Mouse (Mus musculus) left cerebral cortex, adult 8-10 months (tissue): ENCODE results near the gene Rmnd5a. TPM values are rescaled to one million over a fixed set of nuclear protein-coding genes. Genes with fewer than 3 reads are reported as not detected.

ENCODE experiments used
- DNase-seq, 2 experiments: peaks; one replicate each; pipeline ENCODE4 v3.0.0; 2022; ENCODE audit warnings: low spot score in 2 of 2
- total RNA-seq, 4 experiments: library from RNA; stranded (reverse); gene quantifications; 2 replicates each; pipeline ENCODE4 v1.2.4; 2022

Gene Rmnd5a
- total RNA-seq, 4 experiments from 2014 or later: 89.3 to 105 (median 98.4) TPM

DNA sequence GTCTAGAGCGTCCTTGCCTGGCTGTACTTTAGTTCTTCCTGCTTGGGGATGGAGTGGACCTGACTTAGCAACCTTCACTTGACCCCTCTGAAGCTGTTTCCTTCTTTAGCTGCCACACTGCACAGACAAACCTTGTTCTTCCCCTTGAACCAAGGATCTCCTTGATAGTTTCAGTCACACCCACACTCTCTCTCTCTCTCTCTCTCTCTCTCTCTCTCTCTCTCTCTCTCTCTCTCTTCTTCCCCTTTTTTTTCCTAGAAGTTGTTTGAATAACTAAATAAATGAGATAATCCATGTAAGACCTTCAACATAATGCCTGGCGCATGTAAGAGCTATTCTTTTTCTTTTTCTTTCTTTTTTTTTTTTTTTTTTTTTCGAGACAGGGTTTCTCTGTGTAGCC is 1.7 kb upstream of the Rmnd5a start:
- DNase-seq: no peak

DNA sequence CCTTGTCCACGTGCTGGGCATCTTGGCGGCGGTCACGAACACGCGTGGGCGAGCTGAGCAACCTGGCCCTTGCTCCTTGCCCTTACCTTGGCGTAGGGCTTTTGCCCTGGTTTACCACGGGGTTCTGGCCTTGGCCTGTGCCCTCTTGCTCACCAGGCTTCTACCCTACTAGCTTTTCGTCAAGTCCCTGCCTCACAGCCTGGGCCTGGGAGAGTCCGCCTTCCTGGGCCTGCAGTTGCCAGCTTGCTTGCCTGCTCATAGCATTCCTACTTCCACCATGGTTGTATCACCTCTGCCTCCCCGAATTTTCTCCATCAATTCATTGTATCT is 779 bp upstream of the Rmnd5a start:
- DNase-seq: no peak

DNA sequence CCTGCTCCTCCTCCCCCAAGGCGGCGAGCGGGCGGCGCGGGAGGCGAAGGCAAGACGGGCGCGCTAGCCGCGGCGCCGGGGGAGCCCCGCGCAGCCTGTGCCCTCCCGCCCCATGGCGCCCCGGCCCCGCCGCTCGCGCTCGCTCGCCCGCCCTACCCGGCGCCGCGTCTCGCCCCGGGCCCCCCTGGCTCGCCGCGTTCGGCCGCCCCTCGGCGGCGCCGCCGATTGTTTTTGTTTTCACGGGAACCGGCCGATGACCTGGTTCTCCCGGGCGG is 283 bp downstream of the Rmnd5a start:
- DNase-seq: no peak

DNA sequence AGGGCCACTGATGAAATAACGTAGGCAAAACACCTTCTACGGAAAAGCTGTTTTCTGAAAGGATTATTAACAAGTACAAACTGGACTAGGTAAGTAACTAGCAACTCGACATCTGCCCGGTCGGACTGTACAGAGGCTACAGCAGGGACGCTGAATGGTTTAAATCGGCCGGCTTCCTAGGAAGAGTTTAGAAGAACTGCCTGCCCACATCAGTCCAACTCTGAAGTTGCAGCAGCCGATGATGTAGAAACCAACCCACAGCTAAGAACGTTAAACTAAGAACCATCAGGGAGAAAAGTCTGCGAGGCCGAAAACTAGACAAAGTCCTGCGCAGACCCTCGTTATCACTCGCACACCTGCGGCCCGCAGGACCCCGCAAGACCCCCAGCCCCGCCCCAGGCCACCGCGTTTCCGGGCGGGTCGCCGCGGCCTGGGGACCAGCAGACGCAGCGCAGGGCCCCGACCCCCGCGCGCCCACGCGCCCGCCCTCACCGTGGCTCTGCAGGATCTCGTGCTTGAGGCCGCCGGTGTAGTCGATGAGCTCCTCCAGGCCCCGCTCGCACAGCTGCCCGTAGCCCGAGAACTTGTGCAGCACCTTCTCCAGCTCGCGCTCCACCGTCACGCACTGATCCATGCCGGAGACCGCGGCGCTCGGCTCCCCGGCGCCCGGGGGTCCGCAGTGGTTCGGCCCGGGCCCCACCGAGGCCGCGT is 776 bp downstream of the Rmnd5a start:
- peak; percentile 52 to 68 for DNase-seq

DNA sequence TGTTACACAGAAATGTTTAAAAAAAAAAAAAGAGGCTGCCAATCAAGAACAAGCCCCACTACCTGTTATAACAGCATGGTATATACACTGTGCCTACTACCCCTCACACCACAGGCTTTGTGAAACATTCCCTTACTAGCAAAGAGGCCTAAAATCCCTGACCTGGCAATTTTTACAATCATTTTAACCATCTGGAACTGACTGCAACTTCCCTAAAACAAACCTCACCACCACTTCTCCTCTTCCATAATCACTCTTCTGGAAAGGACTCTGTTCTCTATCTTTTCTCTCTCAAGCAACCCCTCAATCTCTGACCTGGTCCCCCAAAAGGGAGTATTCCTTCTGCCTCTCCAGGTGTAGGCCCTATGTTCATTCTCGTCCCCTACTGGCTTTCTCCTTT is 2.4 kb downstream of the Rmnd5a start:
- no peak for DNase-seq

DNA sequence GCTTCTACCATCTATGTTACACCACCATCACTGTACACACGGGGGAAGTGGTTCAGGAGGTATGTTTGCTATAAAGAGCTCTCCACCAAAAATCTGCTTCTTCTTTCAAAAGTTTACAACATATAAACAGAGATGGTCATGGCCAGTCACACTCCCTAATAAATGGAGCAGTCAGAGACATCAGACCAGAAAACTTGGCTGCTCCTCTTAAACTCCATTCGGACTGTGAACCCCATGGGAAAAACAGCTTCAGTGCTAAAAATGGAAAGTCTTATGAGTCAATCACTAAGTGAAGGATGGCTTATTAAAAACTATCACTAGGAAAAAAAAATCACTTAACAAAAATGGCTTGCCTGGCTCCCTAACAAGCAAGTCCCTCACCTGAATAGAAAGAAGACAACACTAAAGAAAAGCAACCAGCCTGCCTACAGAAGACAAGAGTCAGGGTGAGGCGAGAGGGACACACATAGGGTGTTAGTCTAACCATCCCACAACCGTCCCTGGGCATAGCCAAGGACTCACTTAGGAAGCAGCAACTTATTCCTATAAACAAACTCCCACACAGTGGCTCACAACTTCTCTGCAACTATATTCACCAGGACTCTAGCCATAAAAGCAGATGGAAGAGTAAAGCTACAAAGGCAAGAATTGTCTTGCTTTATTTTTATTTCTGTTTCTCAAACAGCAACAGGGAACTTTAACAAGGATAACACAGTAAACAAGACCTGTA is 12.3 kb downstream of the Rmnd5a start:
- no peak for DNase-seq

DNA sequence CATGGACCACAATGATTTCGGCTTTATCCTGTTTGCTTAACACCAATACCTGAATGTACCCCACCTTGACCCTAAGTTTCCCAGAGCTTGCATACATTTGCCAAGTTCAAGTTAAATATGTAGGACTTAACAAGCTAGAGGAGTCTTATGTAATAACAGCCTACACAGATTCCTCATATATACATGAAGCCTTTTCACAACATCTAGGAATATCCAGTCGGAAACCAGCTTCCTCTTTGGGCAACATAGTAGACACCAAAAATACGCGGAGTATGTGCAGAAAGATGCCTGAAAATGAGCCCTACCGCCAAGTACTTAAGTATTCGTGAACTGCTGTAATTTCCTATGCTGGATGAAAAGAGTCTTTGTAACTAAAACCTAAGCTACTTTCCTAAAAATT is 14.8 kb downstream of the Rmnd5a start:
- DNase-seq: no peak

DNA sequence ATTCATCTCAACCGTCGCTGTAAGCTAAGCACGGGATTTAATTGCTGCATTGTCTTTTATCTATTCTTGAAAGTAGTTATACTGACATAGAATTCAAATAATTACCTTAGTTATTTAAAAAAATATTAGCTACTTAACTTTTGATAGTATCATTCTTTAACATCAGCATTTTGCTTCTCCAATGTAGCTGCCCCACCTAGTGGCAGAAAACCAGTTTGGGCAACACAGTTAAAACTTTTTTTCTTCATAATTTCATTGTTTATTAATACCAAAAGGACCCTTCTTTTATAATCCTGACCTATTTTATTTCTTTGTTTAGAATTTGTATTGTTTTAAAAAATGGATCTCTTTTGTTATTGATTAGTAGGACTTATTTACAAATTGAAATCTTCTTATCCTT is 17.3 kb downstream of the Rmnd5a start:
- no peak for DNase-seq

DNA sequence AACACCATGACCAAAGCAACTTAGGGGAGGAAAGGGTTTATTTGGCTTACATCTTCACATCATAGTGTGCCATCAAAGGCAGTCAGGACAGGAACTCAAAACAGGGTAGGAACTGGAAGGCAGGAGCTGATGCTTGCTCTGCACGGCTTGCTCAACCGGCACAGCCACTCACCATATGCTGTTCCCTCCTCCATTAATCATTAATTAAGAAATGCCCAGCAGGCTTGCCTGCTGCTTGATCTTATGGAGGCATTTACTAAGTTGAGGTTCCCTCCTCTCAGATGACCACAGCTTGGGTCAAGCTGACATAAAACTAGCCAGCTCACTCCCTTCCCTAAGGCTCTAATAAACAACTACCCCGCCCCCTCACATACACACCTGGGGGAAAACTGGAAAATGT is 18.3 kb downstream of the Rmnd5a start:
- no peak for DNase-seq

DNA sequence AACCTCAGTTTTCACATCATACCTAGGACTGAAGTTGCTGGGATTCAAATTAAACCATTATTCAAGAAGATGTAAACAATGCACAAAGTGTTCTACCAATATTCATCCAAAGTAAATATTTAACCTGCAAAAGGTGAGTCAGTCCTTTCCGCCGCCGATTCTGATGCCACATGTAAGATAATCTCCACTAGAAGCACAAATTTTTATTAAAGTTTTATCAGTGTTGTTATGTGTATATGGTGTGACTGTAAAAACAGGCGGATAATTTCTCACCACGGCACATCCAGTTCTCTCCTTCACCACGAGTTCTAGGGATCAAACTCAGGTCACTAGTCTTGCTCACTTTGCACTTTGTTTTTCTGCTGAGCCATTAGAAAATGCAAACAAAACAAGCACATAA is 19.6 kb downstream of the Rmnd5a start:
- no peak for DNase-seq

DNA sequence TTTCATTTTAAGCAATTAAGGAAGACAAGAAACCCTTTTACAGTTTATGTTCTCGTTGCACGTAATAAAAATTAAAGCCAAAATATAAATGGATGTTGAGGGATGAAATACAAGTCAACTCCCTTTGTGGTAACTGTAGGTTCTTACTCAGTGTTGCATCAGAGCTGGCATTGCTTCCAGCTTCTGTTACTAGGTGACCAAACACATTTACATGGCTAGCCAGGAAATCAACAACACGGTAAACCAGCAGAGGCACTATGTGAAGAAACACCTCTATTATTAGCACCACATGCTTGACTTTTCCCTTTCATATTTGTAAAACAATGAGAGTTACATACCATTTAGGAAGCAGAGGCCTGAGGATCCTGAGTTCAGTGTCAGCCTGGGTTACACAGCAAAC is 21.6 kb downstream of the Rmnd5a start:
- no peak for DNase-seq

DNA sequence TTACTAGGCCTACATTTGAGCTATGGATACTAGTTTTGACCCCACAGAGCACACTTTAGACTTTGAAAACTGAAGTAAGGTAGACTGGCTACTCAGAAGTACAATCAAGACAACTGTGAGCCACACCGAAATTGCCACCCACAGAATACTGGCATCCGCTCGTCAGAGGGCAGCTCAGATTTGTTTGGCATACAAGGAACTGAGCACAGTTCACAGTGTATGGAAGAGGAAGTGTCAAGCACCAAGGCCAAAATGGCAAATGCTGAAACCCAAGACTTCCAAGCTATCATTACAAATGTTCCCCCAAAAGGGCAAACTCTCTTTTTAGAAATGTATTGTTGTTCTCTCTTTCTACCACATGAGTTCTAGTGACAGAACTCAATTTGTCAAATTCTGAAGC is 25.0 kb downstream of the Rmnd5a start:
- DNase-seq: no peak

DNA sequence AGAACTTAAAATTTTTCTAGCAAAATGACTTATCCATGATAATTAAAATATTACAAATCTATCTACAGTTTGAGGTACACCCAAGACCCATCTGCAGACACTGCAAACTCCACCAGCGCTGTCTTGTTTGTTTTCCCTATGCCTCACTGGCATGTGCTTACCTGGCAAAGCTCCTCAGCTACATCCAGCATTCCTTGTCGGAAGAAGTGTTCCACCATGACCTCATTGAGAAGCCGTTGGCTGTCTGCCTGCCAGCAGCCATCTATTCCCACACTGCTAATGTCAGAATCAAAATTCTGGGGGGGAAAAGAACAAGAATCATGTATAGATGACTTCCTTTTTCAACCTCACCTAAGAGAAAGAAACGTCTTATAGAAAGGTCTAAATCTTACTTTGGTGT is 25.8 kb downstream of the Rmnd5a start:
- no peak for DNase-seq

DNA sequence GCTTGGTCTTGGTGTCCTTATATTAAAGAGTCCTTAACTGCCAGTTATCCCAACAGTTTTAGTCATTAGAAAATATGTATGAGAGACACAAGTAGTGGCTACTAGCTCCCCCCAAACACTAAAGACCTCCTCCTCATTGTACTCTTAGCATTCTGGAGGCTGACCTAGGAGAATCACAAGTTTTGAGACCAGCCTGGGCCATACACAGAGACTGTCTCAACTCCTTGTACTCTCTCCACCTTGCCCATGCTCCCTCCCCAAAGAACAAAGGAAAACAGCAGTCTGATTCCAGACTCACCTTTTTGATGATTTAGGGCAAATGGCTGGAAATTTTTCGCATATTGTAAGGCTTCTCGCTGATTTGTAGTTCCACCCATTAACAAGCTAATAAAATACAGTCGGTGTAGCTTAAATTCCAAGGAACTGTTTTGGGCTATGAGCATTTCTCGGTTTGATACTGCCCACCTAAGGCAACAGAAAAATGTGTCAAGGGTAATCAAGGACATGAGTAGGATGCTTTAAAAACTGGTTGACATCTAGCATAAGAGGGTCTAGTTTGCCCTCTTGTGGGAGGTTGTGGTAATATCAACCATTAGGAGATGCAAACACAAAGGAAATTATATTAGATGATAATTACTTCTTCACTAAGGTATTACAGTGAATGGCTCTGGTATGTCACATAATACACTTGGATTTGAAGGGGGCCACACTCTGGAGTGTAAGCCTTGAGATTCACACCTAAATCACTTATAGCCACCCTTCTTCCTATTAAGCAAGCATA is 41.4 kb downstream of the Rmnd5a start:
- DNase-seq: no peak

DNA sequence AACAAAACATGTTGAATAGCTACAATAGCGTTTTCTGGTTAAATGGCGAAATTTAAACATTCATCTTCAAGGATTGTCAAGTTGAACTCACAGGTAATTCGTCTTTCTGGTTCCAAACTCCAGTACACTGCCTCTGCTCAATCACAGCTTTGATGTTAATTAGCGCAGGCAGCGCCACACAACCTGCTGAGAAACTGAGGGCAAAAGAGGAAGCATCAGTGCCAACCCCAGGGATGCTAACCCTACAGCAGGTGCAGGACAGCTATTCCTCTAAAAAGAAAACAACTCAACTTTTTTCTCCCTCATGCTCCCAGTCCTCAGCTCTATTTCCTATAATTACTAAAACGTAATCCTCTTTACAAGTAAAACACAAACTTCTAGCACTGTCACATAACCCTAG is 43.7 kb downstream of the Rmnd5a start:
- no peak for DNase-seq

DNA sequence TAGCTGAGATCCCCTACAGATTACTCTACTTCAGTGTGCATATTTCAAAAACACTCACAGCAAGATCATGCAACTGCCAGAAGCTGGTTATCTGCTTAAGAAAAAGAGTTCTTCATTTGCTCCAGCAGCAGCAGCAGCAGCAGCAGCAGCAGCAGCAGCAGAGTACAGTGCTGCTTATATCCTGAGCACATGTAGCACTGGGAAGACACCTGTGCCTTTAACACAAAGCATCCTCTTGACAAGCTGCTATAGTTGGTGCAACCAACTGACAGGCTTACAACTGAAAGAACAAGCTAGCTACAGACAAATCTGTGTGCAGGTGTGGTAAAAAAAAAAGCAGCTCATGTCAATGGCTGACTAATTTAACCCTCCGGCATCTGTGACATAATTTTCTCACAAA is 44.4 kb downstream of the Rmnd5a start:
- DNase-seq: no peak

DNA sequence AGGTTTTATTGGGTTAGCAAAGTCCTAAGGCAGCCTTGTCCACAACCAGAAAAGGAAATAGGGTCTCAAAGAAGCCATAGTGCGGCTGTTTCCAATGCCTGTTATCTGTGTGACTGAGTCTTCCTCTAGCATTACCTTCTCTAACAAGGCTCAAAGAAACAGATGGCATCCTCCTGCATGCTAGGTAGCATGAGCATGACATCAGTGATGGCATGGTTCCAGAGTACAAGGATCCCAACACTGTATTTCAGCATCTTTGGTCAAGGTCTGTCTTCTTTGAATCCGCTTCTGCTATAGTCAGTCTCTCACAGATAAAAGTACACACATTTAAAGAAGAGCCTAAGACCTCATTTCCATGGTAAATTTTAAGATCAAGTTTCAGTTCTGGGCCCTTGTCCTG is 49.9 kb downstream of the Rmnd5a start:
- no peak for DNase-seq

DNA sequence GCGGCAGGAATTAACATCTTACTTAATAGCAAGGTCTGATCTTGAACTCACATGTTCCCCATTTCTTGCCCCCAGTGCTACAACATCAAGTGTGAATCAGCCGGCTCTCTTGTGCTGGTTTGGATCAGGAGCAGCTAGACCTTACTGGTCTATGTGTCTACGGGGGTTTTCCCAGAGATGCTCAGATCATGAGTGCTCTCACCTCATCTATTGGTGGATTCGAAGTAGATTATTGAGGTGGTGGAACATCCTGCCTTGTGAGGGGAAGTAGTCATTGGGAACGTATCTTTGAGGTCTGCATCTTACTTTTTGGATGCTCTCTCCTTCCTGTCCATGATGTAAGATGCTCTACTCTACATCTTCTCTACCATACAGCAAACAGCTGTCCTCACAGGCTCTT is 58.8 kb downstream of the Rmnd5a start:
- DNase-seq: no peak

DNA sequence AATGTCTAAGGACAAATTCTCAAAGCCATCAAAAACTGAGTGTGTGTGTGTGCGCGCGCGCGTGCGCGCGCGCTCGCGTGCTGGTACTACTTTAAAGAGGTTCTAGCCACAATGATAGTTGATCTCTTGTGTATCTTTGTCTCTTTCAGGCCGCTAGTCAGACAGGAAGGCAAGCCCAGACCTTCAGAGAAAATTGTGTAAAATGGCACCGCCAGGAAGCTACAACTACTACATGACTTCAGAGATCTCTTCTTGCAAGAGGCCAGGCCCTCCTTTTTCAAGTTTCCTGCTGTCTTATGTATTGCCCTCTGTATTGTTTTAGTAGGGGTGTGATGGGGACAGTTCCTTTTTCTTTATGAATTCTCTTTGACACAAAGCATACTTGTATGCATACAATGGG is 63.7 kb downstream of the Rmnd5a start:
- DNase-seq: no peak

DNA sequence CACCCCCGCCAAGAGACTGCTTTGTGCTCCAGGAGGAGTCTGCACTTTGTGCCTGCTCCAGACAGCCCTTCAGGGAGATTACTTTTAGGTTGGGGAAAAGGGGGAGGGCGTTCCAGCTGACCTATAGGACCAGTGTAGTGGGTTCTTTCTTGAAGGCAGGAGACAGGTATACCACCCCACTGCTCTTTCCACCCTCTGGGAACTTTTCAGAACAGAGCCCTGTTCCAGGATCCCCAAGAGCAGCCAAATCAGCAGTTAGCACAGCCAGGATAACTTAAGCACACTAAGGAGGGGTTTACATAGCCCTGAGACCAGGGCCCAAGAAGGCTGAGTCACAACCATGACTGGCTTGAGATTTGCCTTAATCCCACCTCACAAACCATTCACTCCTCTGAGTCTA is 65.5 kb downstream of the Rmnd5a start:
- no peak for DNase-seq

DNA sequence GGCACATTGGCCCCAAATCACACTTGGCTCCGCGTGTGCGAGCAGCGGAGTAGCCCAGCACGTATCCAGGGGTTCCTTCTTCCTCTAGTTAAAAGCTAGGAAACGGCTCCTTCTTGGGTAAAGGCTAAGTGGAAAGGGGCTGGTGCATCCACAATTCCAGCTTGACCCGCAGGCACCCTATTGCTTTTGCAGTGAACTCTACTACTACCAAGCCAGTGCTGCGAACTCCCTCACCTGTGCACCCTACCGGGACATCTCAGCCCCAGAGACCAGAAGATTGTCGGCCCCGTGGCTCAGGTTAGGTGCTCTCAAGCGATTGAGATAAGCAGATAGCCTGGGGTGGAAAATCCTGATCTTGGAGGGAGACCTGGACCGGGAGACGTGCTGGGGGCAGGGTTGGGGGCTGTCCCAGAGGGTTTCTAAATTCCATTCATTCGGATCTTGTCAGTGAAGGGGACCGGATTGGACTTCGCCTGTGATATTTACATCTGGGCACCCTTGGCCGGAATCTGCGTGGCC is 66.1 kb downstream of the Rmnd5a start:
- DNase-seq: no peak

DNA sequence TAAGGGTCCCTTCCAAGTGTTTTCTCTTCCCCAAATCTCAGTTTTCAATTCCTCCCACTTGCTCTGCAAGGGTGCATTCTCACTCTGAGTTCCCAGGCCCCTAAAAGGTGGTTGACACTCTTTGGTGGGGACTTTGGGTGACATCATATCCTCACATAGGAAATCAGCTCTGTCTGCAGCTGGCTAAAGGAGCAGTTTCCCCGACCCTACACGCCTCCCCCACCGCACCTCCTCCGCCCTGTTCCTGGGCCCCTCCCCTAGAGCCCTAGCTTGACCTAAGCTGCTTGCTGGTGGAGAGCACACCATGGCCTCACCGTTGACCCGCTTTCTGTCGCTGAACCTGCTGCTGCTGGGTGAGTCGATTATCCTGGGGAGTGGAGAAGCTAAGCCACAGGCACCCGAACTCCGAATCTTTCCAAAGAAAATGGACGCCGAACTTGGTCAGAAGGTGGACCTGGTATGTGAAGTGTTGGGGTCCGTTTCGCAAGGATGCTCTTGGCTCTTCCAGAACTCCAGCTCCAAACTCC is 67.1 kb downstream of the Rmnd5a start, which contains the start of gene Cd8a:
TSS of gene Cd8a (plus strand) at position 179 of the 527 bp plus-strand sequence.
- no peak for DNase-seq
